Mouse (Mus musculus) megakaryocyte-erythroid progenitor cell, adult 5-6 weeks (primary cell): ENCODE measurements around the gene Mllt10. TPM values are rescaled to one million over a fixed set of nuclear protein-coding genes. Genes with fewer than 3 reads are reported as not detected.
A peak's percentile ranks its signal among the peaks of the same experiment; 100 is the strongest.
"Not testable (repeated sequence)": the region's sequence is repeated elsewhere in the genome, so short reads cannot be mapped to it uniquely, and the experiment has no call there.

Experiments used
- ATAC-seq: replicated peaks from 2 replicates; pipeline ENCODE4 v1.8.0; 2016; ENCODE audit warnings: mild to moderate bottlenecking, inconsistent platforms; ENCODE audit not compliant: severe bottlenecking, poor library complexity, low FRiP score, low TSS enrichment
- total RNA-seq, 2 experiments: library from RNA; stranded (forward) in 1 of 2; stranded (reverse) in 1 of 2; fragments of 200-1000, 215-1000 nt in 1 of 2; fragments of >200 nt in 1 of 2; fragmentation: Nextera tagmentation in 1 of 2; gene quantifications; 2 replicates each; pipeline ENCODE4 v1.2.3; 2014 to 2017

The Mllt10 gene
- total RNA-seq, 2 experiments from 2014 or later, result 79.9 to 124 TPM

- ATAC-seq, result no peak
Measured at GRCm38 (mm10) chr2:18066436-18066835, 11.4 kb downstream of the Mllt10 start.

GRCm38 (mm10) chr2:18068071-18068796 lies 13.2 kb downstream of the Mllt10 start:
- ATAC-seq, result no peak

- no peak for ATAC-seq
Measured at GRCm38 (mm10) chr2:18071947-18072346, 16.9 kb downstream of the Mllt10 start.

GRCm38 (mm10) chr2:18080182-18080860 lies 25.3 kb downstream of the Mllt10 start:
- ATAC-seq, result no peak

- ATAC-seq, result not testable (repeated sequence)
Measured at GRCm38 (mm10) chr2:18087695-18088094, 32.7 kb downstream of the Mllt10 start.

- ATAC-seq, result no peak
Measured at GRCm38 (mm10) chr2:18093858-18094257, 38.8 kb downstream of the Mllt10 start.

- no peak for ATAC-seq
Measured at GRCm38 (mm10) chr2:18094319-18094718, 39.3 kb downstream of the Mllt10 start.

- no peak for ATAC-seq
Measured at GRCm38 (mm10) chr2:18095804-18096203, 40.8 kb downstream of the Mllt10 start.

- ATAC-seq, result no peak
Measured at GRCm38 (mm10) chr2:18100914-18101313, 45.9 kb downstream of the Mllt10 start.

GRCm38 (mm10) chr2:18107561-18107960 lies 52.5 kb downstream of the Mllt10 start:
- ATAC-seq, result no peak

- ATAC-seq, result no peak
Measured at GRCm38 (mm10) chr2:18108214-18108613, 53.2 kb downstream of the Mllt10 start.

GRCm38 (mm10) chr2:18111411-18111810 lies 56.4 kb downstream of the Mllt10 start:
- no peak for ATAC-seq

GRCm38 (mm10) chr2:18116432-18116831 lies 61.4 kb downstream of the Mllt10 start:
- no peak for ATAC-seq

GRCm38 (mm10) chr2:18138131-18138530 lies 83.1 kb downstream of the Mllt10 start:
- ATAC-seq, result no peak

GRCm38 (mm10) chr2:18139646-18140045 lies 84.6 kb downstream of the Mllt10 start:
- no peak for ATAC-seq

GRCm38 (mm10) chr2:18156131-18156530 lies 101.1 kb downstream of the Mllt10 start:
- ATAC-seq, result no peak

GRCm38 (mm10) chr2:18159426-18159825 lies 104.4 kb downstream of the Mllt10 start:
- no peak for ATAC-seq

- no peak for ATAC-seq
Measured at GRCm38 (mm10) chr2:18160992-18161391, 106.0 kb downstream of the Mllt10 start.

GRCm38 (mm10) chr2:18165511-18165910 lies 110.5 kb downstream of the Mllt10 start:
- ATAC-seq, result no peak

GRCm38 (mm10) chr2:18169174-18169948 lies 114.3 kb downstream of the Mllt10 start:
- peak; percentile 86 for ATAC-seq
